Mouse (Mus musculus) G1E (cell line): Measurements from ENCODE around the gene Chchd10.

Experiments used
- CTCF ChIP-seq: IDR thresholded peaks from 2 replicates; pipeline ENCODE4 v1.5.1; 2012; ENCODE audit warnings: low read depth, low read length, inconsistent platforms, mixed read lengths
- TAL1 ChIP-seq: conservative IDR thresholded peaks from 2 replicates; pipeline ENCODE4 v1.6.1; 2012; ENCODE audit warnings: low read depth, low read length, inconsistent platforms, mixed read lengths

- TF ChIP-seq CTCF (no peak), TAL1 (no peak)
Measured at GRCm38 (mm10) chr10:75934991-75935390, 2.1 kb downstream of the Chchd10 start.
